Mouse (Mus musculus) central nervous system, embryonic 14 days (tissue): ENCODE data around the gene Col12a1. TPM values are rescaled to one million over a fixed set of nuclear protein-coding genes. Genes with fewer than 3 reads are reported as not detected.

Experiments
- polyA plus RNA-seq: library from polyadenylated mRNA; depleted of rRNA; stranded (reverse); fragments of >200 nt; gene quantifications from 2 replicates; pipeline ENCODE4 v1.2.3, GENCODE M21; 2012; rRNA removed

The Col12a1 gene
- polyA plus RNA-seq, result 34.9 and 102 TPM in 2 replicates

GRCm38 (mm10) chr9:79718481-79719370, at the start of gene Col12a1:
Gene Col12a1 (minus strand): TSS chr9:79718831.

GRCm38 (mm10) chr9:79759385-79760005, 40.9 kb upstream of the Col12a1 start, which contains the start of gene Cox7a2:
Gene Cox7a2 (minus strand): TSS chr9:79759878.

Other genes starting within 250 kb of the Col12a1 start
- gene Cox7a2, start 41.0 kb upstream of the Col12a1 start, polyA plus RNA-seq, result 455 and 459 TPM in 2 replicates
- gene Tmem30a, start 74.7 kb upstream of the Col12a1 start, polyA plus RNA-seq, result 42.5 and 42.9 TPM in 2 replicates